ENCODE assay signal across 24 mouse cellular contexts in genomic region chr1:106194263-106194662, GRCm38 (mm10).
"Had no signal": no experiment of that assay in that cellular context is flagged by ENCODE, and none has a peak within 500 bp of the region (broad histone marks: within the 10 kb centered on the region; RNA-seq: fewer than 3 reads in every experiment).

No protein-coding gene starts in this region.

- H3K4me2 ChIP-seq: heart, embryonic 11.5 days; hindbrain, embryonic 13.5 days; hindbrain, embryonic 15.5 days; kidney, embryonic 15.5 days; limb, embryonic 12.5 days; liver, embryonic 11.5 days; liver, embryonic 13.5 days; liver, embryonic 15.5 days had no signal

- H3K9me3 ChIP-seq: hindbrain, embryonic 13.5 days; hindbrain, embryonic 15.5 days; kidney, embryonic 15.5 days; limb, embryonic 10.5 days; limb, embryonic 12.5 days; liver, embryonic 13.5 days; liver, embryonic 15.5 days had no signal

- H3K27me3 ChIP-seq: hindbrain, embryonic 13.5 days; hindbrain, embryonic 15.5 days; kidney, embryonic 15.5 days; limb, embryonic 12.5 days; liver, embryonic 13.5 days; liver, embryonic 15.5 days had no signal

- H3K9ac ChIP-seq: forebrain, postnatal 0 days; hindbrain, embryonic 13.5 days; hindbrain, embryonic 15.5 days; kidney, embryonic 15.5 days; limb, embryonic 12.5 days; liver, embryonic 13.5 days; liver, embryonic 15.5 days; liver, postnatal 0 days had no signal

- H3K27ac ChIP-seq: hindbrain, embryonic 13.5 days; hindbrain, embryonic 15.5 days; hindbrain, postnatal 0 days; kidney, embryonic 15.5 days; left cerebral cortex, adult 2 months; limb, embryonic 10.5 days; limb, embryonic 12.5 days; liver, embryonic 13.5 days; liver, embryonic 15.5 days had no signal

- H3K4me1 ChIP-seq: liver, embryonic 13.5 days; liver, embryonic 15.5 days had no signal

- H3K36me3 ChIP-seq: hindbrain, embryonic 13.5 days; hindbrain, embryonic 15.5 days; limb, embryonic 10.5 days; limb, embryonic 12.5 days; liver, embryonic 13.5 days; liver, embryonic 15.5 days had no signal

- ATAC-seq: forebrain, postnatal 0 days; hindbrain, postnatal 0 days; liver, postnatal 0 days had no signal

- H3K4me3 ChIP-seq: hindbrain, embryonic 13.5 days; hindbrain, embryonic 15.5 days; kidney, embryonic 15.5 days; layer of hippocampus, adult 2 months; left cerebral cortex, adult 2 months; limb, embryonic 10.5 days; limb, embryonic 12.5 days; liver, embryonic 13.5 days; liver, embryonic 15.5 days had no signal

- DNase-seq: forebrain, postnatal 0 days; gastrocnemius, postnatal 14 days; gastrocnemius, postnatal 36 days; heart, adult 18-20 months; heart, postnatal 14 days; heart, postnatal 36 days; kidney, adult 18-20 months; kidney, adult 8-10 months; kidney, postnatal 10 days; kidney, postnatal 25 days; kidney, postnatal 4 days; liver, embryonic 13.5 days; liver, postnatal 0 days had no signal
